Mouse (Mus musculus) CD4-positive, CD25-positive, alpha-beta regulatory T cell, adult 4 months (primary cell): ENCODE measurements around the gene Cmtm2a. TPM values are rescaled to one million over a fixed set of nuclear protein-coding genes. Genes with fewer than 3 reads are reported as not detected.
A peak's percentile ranks its signal among the peaks of the same experiment; 100 is the strongest.
"Not testable (repeated sequence)": the region's sequence is repeated elsewhere in the genome, so short reads cannot be mapped to it uniquely, and the experiment has no call there.

Source experiments
- ATAC-seq: one replicate; pipeline ENCODE4 v1.8.0; 2017
- polyA plus RNA-seq, 2 experiments: library from polyadenylated mRNA; unstranded; fragments of 100-300 nt; shearing (Covaris generic); gene quantifications; one replicate each; pipeline ENCODE4 v1.2.1; 2017

Gene Cmtm2a
- polyA plus RNA-seq, 2 experiments from 2014 or later: 0.54 TPM; not detected in 1

GRCm38 (mm10) chr8:104294396-104294795 is 1.4 kb upstream of the Cmtm2a start:
- ATAC-seq: no peak

DNA sequence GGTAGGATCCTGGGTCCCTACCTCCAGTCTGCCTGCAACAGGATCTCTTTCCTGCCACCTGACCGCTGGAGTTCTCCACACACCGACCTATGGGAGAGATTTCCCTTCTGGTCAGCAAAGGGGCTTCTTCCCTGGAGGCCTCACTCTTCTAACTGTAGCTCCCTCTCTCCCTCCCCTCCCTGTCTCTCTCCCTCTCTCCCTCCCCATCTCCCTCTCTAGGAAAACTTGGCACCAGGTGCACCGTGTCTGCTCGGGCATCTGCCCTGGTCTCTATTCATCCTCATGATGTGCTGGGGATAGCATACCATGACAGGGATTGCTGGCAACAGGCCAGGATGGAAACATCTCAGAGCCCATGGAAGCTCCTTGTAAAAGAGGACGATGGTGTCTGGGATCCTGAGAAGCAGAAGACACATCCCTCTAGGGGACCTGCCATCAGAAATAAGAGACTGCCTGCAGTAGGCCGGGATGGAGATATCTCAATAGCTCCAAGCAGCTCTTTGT is 24.0 kb downstream of the Cmtm2a start:
- no peak for ATAC-seq

DNA sequence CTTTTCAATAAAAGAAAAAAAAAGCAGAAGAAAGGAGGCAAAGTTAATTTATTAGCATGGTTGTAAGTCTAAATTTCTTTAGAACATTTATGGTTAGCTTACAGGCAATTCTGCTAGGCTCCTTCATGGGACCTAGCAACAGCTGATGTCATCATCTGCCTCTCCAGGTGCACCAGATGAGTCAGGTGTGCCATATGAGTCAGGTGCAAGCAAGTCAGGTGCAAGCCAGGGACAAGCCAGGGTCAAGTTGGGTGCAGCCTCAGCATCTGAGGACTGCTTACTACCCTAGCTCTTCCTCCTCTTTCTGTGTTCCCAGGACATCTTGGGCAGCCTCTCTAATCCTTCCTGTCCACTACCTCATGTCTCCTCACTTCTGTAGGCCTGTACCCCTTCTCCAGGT is 24.6 kb downstream of the Cmtm2a start:
- no peak for ATAC-seq

- not testable (repeated sequence) for ATAC-seq
Measured at GRCm38 (mm10) chr8:104264271-104264935, 28.6 kb downstream of the Cmtm2a start.

- ATAC-seq: not testable (repeated sequence)
Measured at GRCm38 (mm10) chr8:104261802-104262201, 31.2 kb downstream of the Cmtm2a start.

- peak; percentile 20 for ATAC-seq
Measured at GRCm38 (mm10) chr8:104253016-104253415, 40.0 kb downstream of the Cmtm2a start.

GRCm38 (mm10) chr8:104251461-104251860 is 41.5 kb downstream of the Cmtm2a start:
- ATAC-seq: no peak

GRCm38 (mm10) chr8:104250439-104251367 is 42.3 kb downstream of the Cmtm2a start, which contains the start of gene Cklf:
Gene Cklf, plus strand, starts transcription at chr8:104250861.
- ATAC-seq: peak; percentile 38

GRCm38 (mm10) chr8:104249442-104249996 is 43.5 kb downstream of the Cmtm2a start:
- ATAC-seq: no peak

- peak; percentile 73 for ATAC-seq
Measured at GRCm38 (mm10) chr8:104248276-104248675, 44.7 kb downstream of the Cmtm2a start, which contains the start of gene Tk2. Gene Tk2, minus strand, starts transcription at chr8:104248558.

DNA sequence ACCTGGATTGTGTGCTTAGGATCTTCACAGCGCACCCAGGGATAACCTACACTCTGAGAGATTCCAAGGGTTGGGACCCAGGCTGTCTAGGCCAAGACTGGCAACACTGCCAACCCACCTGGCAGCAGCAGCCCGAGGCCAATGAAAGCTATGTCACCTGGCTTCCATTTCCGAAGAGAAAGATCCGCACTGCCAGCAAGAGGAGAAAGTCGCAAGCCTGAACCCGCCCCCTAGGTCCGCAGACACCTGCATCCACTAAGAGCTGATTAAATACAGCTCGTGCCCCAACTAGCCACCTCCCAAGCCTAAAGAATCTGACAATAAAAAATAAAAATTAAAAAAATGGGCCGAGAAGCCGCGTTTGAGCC is 45.1 kb downstream of the Cmtm2a start:
- ATAC-seq: peak; percentile 18

GRCm38 (mm10) chr8:104247054-104247907 is 45.7 kb downstream of the Cmtm2a start:
- peak; percentile 60 for ATAC-seq

GRCm38 (mm10) chr8:104246621-104247020 is 46.4 kb downstream of the Cmtm2a start:
- ATAC-seq: no peak

- ATAC-seq: no peak
Measured at GRCm38 (mm10) chr8:104242038-104242644, 50.8 kb downstream of the Cmtm2a start.

DNA sequence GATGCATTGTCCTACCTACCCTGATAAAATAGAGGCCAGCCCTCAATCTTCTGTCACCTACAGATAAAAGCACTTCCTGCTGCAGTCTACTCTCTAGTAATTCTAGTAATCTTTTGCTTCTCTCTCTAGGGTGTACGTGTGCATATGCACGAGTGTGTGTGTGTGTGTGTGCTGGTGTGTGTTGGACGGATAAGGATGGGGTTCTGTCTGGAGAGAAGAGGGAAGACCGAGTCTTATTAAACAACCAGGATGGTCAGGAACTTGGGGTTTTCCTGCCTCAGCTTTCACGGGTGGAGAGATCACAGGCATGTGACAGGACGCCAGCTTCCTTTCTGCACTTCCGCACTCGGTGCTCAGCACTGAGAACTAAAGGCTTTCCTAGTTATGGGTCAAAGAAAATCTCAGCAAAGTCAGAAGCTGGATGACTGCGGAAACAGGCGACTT is 53.5 kb downstream of the Cmtm2a start:
- ATAC-seq: peak; percentile 87

DNA sequence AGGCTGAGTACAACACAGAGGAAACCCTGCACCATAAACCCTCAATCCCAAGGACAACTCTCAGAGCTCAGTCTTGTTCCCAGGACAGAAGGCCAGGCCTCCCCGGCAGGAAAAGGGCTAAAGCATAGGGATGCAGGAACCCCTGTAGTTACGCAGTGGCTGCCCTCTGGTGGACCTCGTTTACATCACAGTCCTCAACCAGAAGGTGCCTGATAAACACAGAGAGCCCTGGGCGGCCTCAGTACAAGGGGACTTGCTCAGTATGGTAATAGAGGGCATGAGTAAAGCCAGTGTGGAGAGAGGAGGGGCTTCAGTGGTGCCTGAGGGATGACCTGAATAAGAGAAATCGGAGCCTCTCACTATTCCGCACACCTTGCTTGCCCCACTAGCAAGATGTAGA is 58.4 kb downstream of the Cmtm2a start:
- ATAC-seq: no peak

DNA sequence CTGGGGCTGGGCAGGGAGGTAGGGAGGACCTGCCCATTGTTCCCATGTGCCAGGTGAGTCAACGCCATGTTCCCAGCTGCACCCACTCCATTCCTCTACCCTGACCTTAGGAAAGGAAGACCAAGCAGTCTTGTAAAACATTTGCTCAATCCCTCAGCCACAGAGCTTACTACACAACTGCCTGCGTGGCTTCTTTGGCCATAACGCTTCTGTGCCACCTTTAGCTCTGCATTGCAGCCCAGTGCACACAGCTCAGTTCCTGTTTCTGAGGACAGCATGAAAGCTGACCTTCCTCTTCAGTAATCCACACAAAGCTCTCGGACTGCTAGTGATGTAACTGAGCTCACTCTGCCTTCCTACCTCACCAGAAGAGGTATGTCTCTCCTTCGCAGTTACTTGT is 60.1 kb downstream of the Cmtm2a start:
- ATAC-seq: no peak

DNA sequence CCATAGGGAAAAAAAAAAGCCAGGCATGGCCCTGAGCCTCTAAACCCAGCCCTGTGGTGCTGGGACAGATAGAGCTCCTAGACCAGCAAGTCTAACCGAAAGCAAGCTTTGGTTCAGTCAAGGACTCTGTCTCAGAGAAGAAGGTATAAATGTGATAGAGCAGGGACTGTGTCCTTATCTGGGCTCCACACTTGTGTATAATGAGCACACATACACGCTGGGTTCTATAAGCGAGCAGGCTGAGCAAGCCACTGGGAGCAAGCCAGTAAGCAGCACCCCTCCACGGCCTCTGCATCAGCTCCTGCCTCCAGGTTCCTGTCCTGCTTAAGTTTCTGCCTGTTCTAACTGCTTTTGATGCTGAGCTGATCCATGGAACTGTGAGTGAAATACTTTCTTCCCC is 60.9 kb downstream of the Cmtm2a start:
- ATAC-seq: no peak
